Mouse (Mus musculus) CH12.LX (cell line): ENCODE data around the gene Prps1.

Experiments
- E2F4 ChIP-seq: IDR thresholded peaks from 2 replicates; pipeline ENCODE4 v1.6.1; 2011; ENCODE audit warnings: low read depth, low read length, improper control_type of control experiment; ENCODE audit not compliant: insufficient replicate concordance
- EP300 ChIP-seq: IDR thresholded peaks from 2 replicates; pipeline ENCODE4 v1.6.1; 2011; ENCODE audit warnings: low read length, improper control_type of control experiment
- RCOR1 ChIP-seq: conservative IDR thresholded peaks from 2 replicates; pipeline ENCODE4 v1.6.1; 2012; ENCODE audit warnings: low read depth, mild to moderate bottlenecking, inconsistent platforms, low read length, improper control_type of control experiment
- ZC3H11A ChIP-seq: IDR thresholded peaks from 2 replicates; pipeline ENCODE4 v1.6.1; 2012; ENCODE audit warnings: low read depth, mild to moderate bottlenecking, inconsistent platforms, low read length, improper control_type of control experiment

DNA sequence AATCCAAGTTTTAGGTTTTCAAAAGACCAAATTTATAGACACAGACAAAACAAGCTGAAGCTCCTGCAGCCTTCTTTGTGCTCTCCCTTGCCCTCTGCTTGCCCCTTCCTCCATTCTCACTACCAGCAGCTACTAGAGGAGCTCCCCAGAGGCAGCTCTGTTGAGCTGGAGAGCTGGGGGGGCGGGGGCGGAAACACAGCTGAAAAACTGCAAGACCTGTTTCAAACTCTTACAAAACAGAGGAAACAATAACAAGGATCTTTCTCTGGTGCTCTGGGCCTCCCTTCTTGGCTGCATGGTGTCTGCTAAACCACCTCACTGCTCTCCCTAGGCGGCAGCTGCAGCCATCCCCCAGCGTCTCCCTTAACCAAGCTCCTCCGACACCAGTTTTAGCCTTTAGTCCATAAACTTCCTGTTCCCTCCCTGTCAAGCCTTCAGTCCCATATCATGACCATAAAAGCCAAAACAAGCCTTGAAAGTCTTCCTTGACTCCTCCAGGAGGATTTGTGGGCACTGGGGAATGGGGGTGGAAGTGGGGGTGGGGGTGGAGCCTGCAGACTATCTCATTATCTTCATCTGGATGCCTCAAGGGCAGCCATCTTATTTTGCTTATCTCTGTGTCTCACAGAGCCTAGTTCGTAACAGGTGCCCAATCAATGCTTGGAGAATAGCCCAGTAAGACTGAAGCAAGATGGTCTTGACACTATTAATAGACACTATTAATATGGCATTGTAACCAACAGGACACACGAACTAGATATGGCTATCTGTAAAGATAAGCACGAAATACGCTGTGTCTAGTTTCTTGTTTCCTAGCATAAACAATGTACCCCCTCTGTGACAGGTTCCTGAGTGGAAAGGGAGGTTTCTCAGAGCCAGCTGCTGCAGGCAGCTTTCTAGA is 45.2 kb downstream of the Prps1 start:
- TF ChIP-seq ZC3H11A (no peak), EP300 (no peak), E2F4 (no peak), RCOR1 (no peak)
